Mouse (Mus musculus) brain, embryonic 14.5 days (tissue): ENCODE measurements around the gene Mfng.

ENCODE experiments used
- CTCF ChIP-seq: fragments of 200-500 bp; IDR thresholded peaks from 2 replicates; pipeline ENCODE4 v1.5.1; 2012; ENCODE audit warnings: inconsistent platforms, mild to moderate bottlenecking, moderate library complexity, borderline replicate concordance; ENCODE audit not compliant: insufficient read depth, insufficient read length; ENCODE audit errors: extremely low read depth
- POLR2A ChIP-seq: fragments of 200-500 bp; IDR thresholded peaks from 2 replicates; pipeline ENCODE4 v1.6.1; 2012; ENCODE audit warnings: mild to moderate bottlenecking, inconsistent platforms, borderline replicate concordance; ENCODE audit not compliant: poor library complexity, insufficient read depth, insufficient read length, severe bottlenecking; ENCODE audit errors: extremely low read depth

DNA sequence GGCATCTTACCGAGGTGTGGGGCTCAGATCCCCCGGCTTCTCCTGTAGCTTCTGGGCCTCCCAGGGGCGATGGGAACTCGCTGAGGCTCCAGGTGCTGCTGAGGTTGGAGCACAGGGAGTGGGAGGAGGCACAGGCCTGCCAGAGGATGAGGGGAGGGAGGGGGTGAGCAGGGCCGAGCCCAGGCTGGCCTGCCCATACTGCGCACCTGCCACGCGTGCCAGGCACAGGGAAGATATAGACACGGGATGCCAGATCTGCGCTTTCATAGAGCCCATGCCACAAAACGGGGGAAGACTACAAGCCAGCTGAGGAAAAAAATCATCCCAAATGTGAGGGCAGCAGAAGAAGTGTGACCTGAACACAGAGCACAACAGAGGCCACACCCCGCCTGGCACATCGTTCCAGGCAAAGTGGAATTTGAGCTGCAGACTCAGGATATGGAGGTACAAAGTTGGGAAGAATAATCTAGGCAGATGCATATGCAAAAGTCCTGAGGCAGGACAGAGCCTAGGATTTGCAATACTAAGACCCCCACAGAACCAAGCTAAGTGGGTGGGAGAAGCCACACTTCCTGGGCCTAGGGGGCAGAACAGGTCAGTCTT, 16.5 kb upstream of the Mfng start:
- TF ChIP-seq CTCF (no peak), POLR2A (no peak)
